Mouse (Mus musculus) liver, embryonic 14 days (tissue): ENCODE data around the gene Rfc3. TPM values are rescaled to one million over a fixed set of nuclear protein-coding genes. Genes with fewer than 3 reads are reported as not detected.

ENCODE experiments used
- polyA plus RNA-seq: library from polyadenylated mRNA; depleted of rRNA; stranded (reverse); fragments of >200 nt; gene quantifications from 2 replicates; pipeline ENCODE4 v1.2.3, GENCODE M21; 2012; rRNA removed

Gene Rfc3
- polyA plus RNA-seq = 30.9 and 37.0 TPM in 2 replicates

DNA sequence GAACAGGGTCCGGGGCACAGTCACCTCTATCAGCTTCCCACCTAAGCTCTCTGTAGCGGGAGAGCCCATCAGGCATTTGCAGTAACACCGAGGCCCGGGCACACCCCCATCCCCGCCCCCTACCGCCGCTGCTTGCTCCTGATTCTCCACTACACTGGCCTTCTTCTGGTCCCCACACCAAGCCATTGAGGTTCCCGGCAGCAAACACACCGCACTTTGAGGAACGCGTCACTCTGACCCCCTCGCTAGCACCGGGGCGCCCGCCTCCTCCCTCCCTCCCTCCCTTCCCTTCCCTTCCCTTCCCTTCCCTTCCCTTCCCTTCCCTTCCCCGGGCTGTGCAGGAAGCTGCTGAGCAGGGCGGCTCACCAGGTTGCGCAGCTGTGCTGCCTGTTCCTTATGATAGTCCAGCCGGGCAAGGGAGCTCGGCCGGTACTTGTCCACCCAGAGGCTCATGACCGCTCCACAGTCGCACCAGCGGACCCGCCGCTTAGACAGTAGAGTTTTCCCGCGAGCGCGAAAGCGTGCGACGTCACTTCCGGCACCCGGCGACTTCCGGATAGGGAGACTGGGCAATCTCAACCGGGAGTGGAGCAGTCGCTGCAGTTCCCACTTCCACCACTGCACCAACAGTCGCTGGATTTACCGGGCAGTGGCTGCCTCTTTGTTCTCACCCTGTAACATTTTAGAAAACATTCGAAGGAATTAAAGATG lies at the start of gene Rfc3:
Rfc3 (minus strand) TSS at position 543 of the 711 bp plus-strand sequence.

DNA sequence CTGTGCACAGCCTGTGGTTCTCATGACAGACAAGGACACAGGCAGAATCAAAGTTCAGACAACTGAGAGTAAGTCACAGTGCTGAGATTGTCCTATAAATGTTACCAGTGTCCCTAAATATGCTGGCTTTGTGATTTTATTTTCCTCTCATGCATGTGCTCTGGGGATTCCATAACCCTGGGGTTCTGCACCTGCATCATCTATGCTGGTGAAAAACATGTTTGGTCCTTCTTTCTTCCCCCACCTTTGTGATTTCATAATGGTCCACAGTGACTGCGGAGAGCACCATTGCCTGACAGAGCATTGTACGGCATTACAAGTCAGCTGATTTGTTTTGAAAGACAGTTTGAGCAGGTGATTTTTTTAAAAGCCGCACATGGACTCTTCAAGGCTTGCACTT lies 45.1 kb downstream of the Rfc3 start, which contains the start of gene Vmn2r18:
Vmn2r18 (minus strand) TSS at position 101 of the 400 bp plus-strand sequence.

Other genes with a start within 250 kb of the Rfc3 start
- gene Gm42906, start 223.1 kb downstream of the Rfc3 start, polyA plus RNA-seq = not detected in 2 replicates
- gene Vmn2r18, start 45.2 kb downstream of the Rfc3 start, polyA plus RNA-seq = 0.02 TPM in 2 replicates